Mouse (Mus musculus) hindbrain, postnatal 0 days (tissue): ENCODE measurements around the gene Ccdc141. TPM values are rescaled to one million over a fixed set of nuclear protein-coding genes. Genes with fewer than 3 reads are reported as not detected.

Experiments
- ATAC-seq: fragments of 200-750 bp; cut with Nextera tagmentation; 2 replicates; pipeline ENCODE4 v1.8.0; 2017; ENCODE audit warnings: mild to moderate bottlenecking, moderate TSS enrichment, moderate library complexity
- DNase-seq: peaks from one replicate; pipeline ENCODE4 v3.0.0-alpha.2; 2015; ENCODE audit warnings: low spot score
- H3K27ac ChIP-seq: fragments of 300-500 bp; sonication (generic); 2 replicates; pipeline ENCODE4 v1.5.1; 2014; ENCODE audit warnings: mild to moderate bottlenecking
- H3K27me3 ChIP-seq: fragments of 300-500 bp; sonication (generic); 2 replicates; pipeline ENCODE4 v1.6.1; 2014; ENCODE audit warnings: low read length, mixed read lengths; ENCODE audit not compliant: insufficient read depth
- H3K36me3 ChIP-seq: fragments of 300-500 bp; sonication (generic); 2 replicates; pipeline ENCODE4 v1.6.1; 2014; ENCODE audit warnings: low read length, mixed read lengths; ENCODE audit not compliant: insufficient read depth
- H3K4me1 ChIP-seq: fragments of 300-500 bp; sonication (generic); 2 replicates; pipeline ENCODE4 v1.6.1; 2014; ENCODE audit warnings: antibody characterized with exemption, low read length, mixed read lengths; ENCODE audit not compliant: insufficient read depth
- H3K4me2 ChIP-seq: fragments of 300-500 bp; sonication (generic); 2 replicates; pipeline ENCODE4 v1.6.1; 2014; ENCODE audit warnings: low read depth, mild to moderate bottlenecking, low read length, moderate library complexity, mixed read lengths
- H3K4me3 ChIP-seq: fragments of 300-500 bp; sonication (generic); 2 replicates; pipeline ENCODE4 v1.5.1; 2014; ENCODE audit warnings: low read length
- H3K9ac ChIP-seq: fragments of 300-500 bp; sonication (generic); replicated peaks from 2 replicates; pipeline ENCODE4 v1.6.1; 2014; ENCODE audit warnings: mild to moderate bottlenecking, low read length, moderate library complexity, mixed read lengths
- H3K9me3 ChIP-seq: fragments of 300-500 bp; sonication (generic); 2 replicates; pipeline ENCODE4 v1.6.1; 2016; ENCODE audit warnings: low read length, mixed read lengths
- CTCF ChIP-seq: IDR thresholded peaks from 2 replicates; pipeline ENCODE4 v1.5.1; 2016; ENCODE audit warnings: antibody characterized with exemption, control low read depth, low read depth
- WGBS: fragments of 180-500 bp; shearing (Covaris S2); extraction: QIAGEN DNeasy Blood & Tissue Kit; methylation state at CpG from one replicate; pipeline ENCODE4 v1.1.7; 2014; 5-methylcytosine and 5-hydroxymethylcytosine counted together
- polyA plus RNA-seq: library from polyadenylated mRNA; unstranded; fragments of >200 nt; fragmentation: Nextera tagmentation; extraction: Ambion mirVana; gene quantifications from 2 replicates; pipeline ENCODE4 v1.2.1, GENCODE M21; 2015
- total RNA-seq: library from RNA; depleted of rRNA; stranded (reverse); fragments of >200 nt; gene quantifications from 2 replicates; pipeline ENCODE4 v1.2.3, GENCODE M21; 2014; rRNA removed

Ccdc141 gene
- 11.7 and 20.0 TPM in 2 replicates for total RNA-seq
- 10.1 and 13.6 TPM in 2 replicates for polyA plus RNA-seq

DNA sequence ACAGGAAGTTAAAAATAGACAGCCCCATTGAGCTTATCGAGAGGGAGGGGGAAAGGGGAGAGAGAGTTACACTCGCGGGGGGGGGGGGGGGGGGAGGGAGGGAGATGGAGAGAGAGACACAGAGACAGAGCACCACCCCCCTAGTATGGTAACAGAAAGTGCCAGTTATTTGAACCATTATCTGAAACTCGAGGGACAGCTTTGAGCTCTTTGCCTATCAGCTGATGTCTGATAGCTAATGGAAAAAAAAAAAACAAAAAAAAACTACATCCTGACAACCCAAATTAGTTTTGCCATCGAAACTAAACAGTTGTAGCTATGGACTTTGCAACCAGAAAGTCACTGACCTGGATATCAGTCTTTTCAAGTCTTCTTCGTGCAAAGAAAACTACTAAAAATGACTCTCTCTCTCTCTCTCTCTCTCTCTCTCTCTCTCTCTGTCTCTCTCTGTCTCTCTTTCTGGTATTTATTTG lies at the start of gene Ccdc141:
Gene Ccdc141 (minus strand): TSS at position 4 of the 473 bp plus-strand sequence.
- peak within 1 kb of the TSS; percentile 61 for H3K4me2 ChIP-seq
- H3K27me3 ChIP-seq: no peaks in the 10 kb centered on the region
- no peak for TF ChIP-seq CTCF
- WGBS: 10% methylated on average over 6 of the region's 6 CpGs
- H3K27ac ChIP-seq: peak within 1 kb of the TSS; percentile 72
- H3K36me3 ChIP-seq: no peaks in the 10 kb centered on the region
- no peak for DNase-seq
- H3K9ac ChIP-seq: peak within 1 kb of the TSS; percentile 46
- peak; percentile 18; the same call in 1 of the 2 replicates for ATAC-seq
- H3K9me3 ChIP-seq: no peaks in the 10 kb centered on the region
- peaks cover 13% of the 10 kb centered on the region for H3K4me1 ChIP-seq
- H3K4me3 ChIP-seq: peak within 1 kb of the TSS; percentile 36

- Histone ChIP-seq H3K4me1 (no peaks in the 10 kb centered on the region), H3K9me3 (no peaks in the 10 kb centered on the region), H3K9ac (no peak overlapping the region), H3K36me3 (peaks cover 12% of the 10 kb centered on the region), H3K27me3 (no peaks in the 10 kb centered on the region), H3K4me3 (no peak overlapping the region), H3K27ac (no peak overlapping the region), H3K4me2 (no peak overlapping the region)
- 50% methylated on average over 5 of the region's 5 CpGs for WGBS
- no peak for TF ChIP-seq CTCF
- DNase-seq (no peak), ATAC-seq (no peak)
These were observed 42.4 kb upstream of the Ccdc141 start for GRCm38 (mm10) chr2:77212885-77213284.

- ATAC-seq (no peak), DNase-seq (no peak)
- H3K9ac ChIP-seq: no peak overlapping the region
- H3K27ac ChIP-seq: no peak overlapping the region
- no peak for TF ChIP-seq CTCF
- H3K36me3 ChIP-seq: peaks cover 8% of the 10 kb centered on the region; the same call in 1 of the 2 replicates
- 93% methylated on average over 3 of the region's 3 CpGs for WGBS
- H3K4me3 ChIP-seq: no peak overlapping the region
- H3K27me3 ChIP-seq: no peaks in the 10 kb centered on the region
- H3K9me3 ChIP-seq: no peaks in the 10 kb centered on the region
- H3K4me2 ChIP-seq: no peak overlapping the region
- H3K4me1 ChIP-seq: no peaks in the 10 kb centered on the region
These were observed 36.5 kb upstream of the Ccdc141 start for GRCm38 (mm10) chr2:77206951-77207350.

DNA sequence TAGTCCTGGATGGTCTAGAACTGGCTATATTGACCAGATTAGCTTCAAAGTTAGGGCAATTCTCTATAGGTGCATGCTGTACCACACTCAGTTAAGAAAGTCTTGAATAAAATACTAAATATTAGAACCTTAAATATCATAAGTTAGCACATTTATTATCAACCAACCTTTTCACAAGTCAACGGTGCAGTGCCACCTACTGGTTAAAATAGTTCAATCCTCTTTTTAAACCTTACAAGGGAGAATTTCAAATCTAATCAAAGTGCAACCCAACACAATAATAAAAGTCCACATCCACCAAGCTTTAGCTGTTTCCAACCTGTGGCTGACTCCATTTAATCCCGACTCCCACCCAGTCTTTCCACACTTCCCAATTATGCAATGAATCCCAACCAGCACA lies 33.5 kb upstream of the Ccdc141 start:
- no peak overlapping the region for H3K9ac ChIP-seq
- DNase-seq (peak; percentile 65), ATAC-seq (no peak)
- H3K4me2 ChIP-seq: no peak overlapping the region
- H3K9me3 ChIP-seq: no peaks in the 10 kb centered on the region
- no peak overlapping the region for H3K27ac ChIP-seq
- no peak overlapping the region for H3K4me3 ChIP-seq
- WGBS: 56% methylated on average over 2 of the region's 2 CpGs
- no peaks in the 10 kb centered on the region for H3K27me3 ChIP-seq
- TF ChIP-seq CTCF: peak; percentile 67
- peaks cover 8% of the 10 kb centered on the region; the same call in 1 of the 2 replicates for H3K36me3 ChIP-seq
- H3K4me1 ChIP-seq: no peaks in the 10 kb centered on the region

GRCm38 (mm10) chr2:77201900-77202299 lies 31.5 kb upstream of the Ccdc141 start:
- no peak for DNase-seq
- H3K4me3 ChIP-seq: no peak overlapping the region
- no peak overlapping the region for H3K9ac ChIP-seq
- no peak for TF ChIP-seq CTCF
- no peaks in the 10 kb centered on the region for H3K27me3 ChIP-seq
- no peaks in the 10 kb centered on the region for H3K9me3 ChIP-seq
- WGBS: 98% methylated on average over 1 of the region's 1 CpGs
- H3K27ac ChIP-seq: no peak overlapping the region
- no peaks in the 10 kb centered on the region for H3K4me1 ChIP-seq
- no peak overlapping the region for H3K4me2 ChIP-seq
- no peak for ATAC-seq
- H3K36me3 ChIP-seq: peaks cover 4% of the 10 kb centered on the region; the same call in 1 of the 2 replicates

DNA sequence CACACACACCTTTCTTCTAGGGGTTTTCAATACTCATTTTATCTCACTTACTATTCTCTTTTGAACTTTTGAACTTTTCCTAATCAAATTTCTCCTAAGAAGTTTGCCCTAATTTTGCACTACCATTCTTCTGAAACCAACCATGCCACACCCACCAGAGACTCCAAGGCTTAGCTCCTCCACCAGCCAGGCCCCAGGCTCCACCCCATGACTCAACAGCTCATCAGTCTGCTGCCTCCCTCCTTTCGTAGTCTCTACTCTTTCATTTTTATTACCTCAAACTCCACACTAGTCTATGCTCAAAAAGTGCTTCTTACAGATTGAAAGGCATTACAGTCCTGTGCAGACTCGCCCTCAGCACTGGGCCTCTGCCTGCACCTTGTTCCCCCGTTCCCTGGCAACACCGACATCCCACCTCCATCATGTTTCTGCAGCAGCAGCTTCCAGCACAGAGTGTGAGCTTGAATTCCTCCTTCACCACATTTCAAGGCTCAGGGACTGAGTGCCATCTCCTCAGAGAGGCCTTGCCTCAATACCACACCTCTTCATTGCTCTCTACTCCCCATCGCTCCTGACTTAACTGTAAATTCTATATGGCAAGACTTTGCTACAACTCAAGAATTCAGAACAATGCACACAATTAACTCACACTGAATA lies 30.6 kb upstream of the Ccdc141 start:
- no peak overlapping the region for H3K4me3 ChIP-seq
- no peaks in the 10 kb centered on the region for H3K27me3 ChIP-seq
- H3K9ac ChIP-seq: no peak overlapping the region
- TF ChIP-seq CTCF: no peak
- 91% methylated on average over 5 of the region's 5 CpGs for WGBS
- no peaks in the 10 kb centered on the region for H3K4me1 ChIP-seq
- H3K27ac ChIP-seq: no peak overlapping the region
- no peaks in the 10 kb centered on the region for H3K9me3 ChIP-seq
- no peak for DNase-seq
- peaks cover 3% of the 10 kb centered on the region; the same call in 1 of the 2 replicates for H3K36me3 ChIP-seq
- H3K4me2 ChIP-seq: no peak overlapping the region
- no peak for ATAC-seq

DNA sequence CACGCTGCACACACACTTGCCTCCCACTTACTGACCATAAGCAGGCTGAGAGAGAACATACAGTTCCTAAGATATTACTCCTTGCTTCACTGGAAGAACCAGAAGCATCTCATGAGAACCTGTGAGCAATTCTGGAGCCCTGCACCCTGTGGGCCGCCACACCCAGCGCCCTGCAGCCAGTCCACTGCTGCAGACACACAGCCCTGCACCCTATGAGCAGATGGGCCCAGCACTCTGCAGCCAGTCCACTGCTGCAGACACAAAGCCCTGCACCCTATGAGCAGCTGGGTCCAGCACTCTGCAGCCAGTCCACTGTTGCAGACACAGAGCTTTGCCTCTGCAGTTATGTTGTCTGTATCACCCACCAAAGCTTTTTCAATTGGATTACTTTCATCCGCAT lies 29.9 kb upstream of the Ccdc141 start:
- peak overlapping the region; percentile 36; the same call in 1 of the 2 replicates for H3K27ac ChIP-seq
- H3K36me3 ChIP-seq: no peaks in the 10 kb centered on the region; the same call in 1 of the 2 replicates
- H3K9ac ChIP-seq: no peak overlapping the region
- H3K4me1 ChIP-seq: no peaks in the 10 kb centered on the region
- WGBS: 83% methylated on average over 4 of the region's 4 CpGs
- H3K4me2 ChIP-seq: no peak overlapping the region
- H3K9me3 ChIP-seq: no peaks in the 10 kb centered on the region
- no peak for DNase-seq
- TF ChIP-seq CTCF: no peak
- no peaks in the 10 kb centered on the region for H3K27me3 ChIP-seq
- ATAC-seq: peak; percentile 73; the same call in 1 of the 2 replicates
- no peak overlapping the region for H3K4me3 ChIP-seq
